Mouse (Mus musculus): Measurements from ENCODE around the gene Gm17949. TPM values are rescaled to one million over a fixed set of nuclear protein-coding genes. Genes with fewer than 3 reads are reported as not detected.

Gm17949 gene
- total and polyA plus RNA-seq, 2 experiments from 2014 or later: 0.34 TPM; not detected in 1

GRCm38 (mm10) chr17:56973956-56974707 is 37.1 kb upstream of the Gm17949 start:
- Histone ChIP-seq H3K27ac (ENCODE audit: low read depth, low read length) (no peak overlapping the region), H3K9ac (no peak overlapping the region), H3K4me2 (ENCODE audit: low read depth) (no peak overlapping the region), H3K27me3 (ENCODE audit: insufficient read depth, low read length) (no peaks in the 10 kb centered on the region), H3K36me3 (ENCODE audit: insufficient read depth) (no peaks in the 10 kb centered on the region), H3K9me3 (ENCODE audit: low read length) (no peaks in the 10 kb centered on the region), H3K4me3 (ENCODE audit: low read depth, low read length) (no peak overlapping the region), H3K4me1 (ENCODE audit: insufficient read depth) (no peaks in the 10 kb centered on the region)
- DNase-seq (no peak), ATAC-seq (no peak)
- TF ChIP-seq CTCF (IDR thresholded peaks at IDR 0.05; ENCODE audit: low read depth): no peak
- 68% methylated on average over 13 of the region's 14 CpGs for WGBS

- WGBS: 83% methylated on average over 5 of the region's 5 CpGs
These were observed 36.5 kb upstream of the Gm17949 start for GRCm38 (mm10) chr17:56974708-56975240.

DNA sequence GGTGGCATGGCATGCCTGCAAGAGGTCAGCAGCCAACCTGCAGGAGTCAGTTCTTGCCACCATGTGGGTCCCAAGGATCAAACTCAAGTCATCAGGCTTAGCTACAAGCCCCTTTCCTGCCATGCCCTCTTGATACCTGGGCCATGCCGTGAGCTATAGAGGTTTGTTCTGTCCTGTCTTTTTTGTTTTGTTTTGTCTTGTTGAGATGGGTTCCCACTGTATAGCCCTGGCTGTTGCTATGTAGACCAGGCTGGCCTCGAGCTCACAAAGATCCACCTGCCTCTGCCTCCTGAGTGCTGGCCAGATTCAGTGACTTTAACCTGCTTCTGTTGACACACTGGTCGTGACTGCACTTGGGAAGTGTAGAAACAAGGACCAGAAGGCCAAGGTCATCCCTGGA is 35.9 kb upstream of the Gm17949 start:
- Histone ChIP-seq H3K4me1 (ENCODE audit: insufficient read depth) (no peaks in the 10 kb centered on the region), H3K4me2 (ENCODE audit: low read depth) (no peak overlapping the region), H3K9ac (no peak overlapping the region), H3K4me3 (ENCODE audit: low read depth, low read length) (no peak overlapping the region), H3K27me3 (ENCODE audit: insufficient read depth, low read length) (no peaks in the 10 kb centered on the region), H3K36me3 (ENCODE audit: insufficient read depth) (no peaks in the 10 kb centered on the region), H3K27ac (ENCODE audit: low read depth, low read length) (no peak overlapping the region), H3K9me3 (ENCODE audit: low read length) (no peaks in the 10 kb centered on the region)
- WGBS: 75% methylated on average over 3 of the region's 3 CpGs
- no peak for TF ChIP-seq CTCF (IDR thresholded peaks at IDR 0.05; ENCODE audit: low read depth)
- DNase-seq (no peak), ATAC-seq (no peak)

More at GRCm38 (mm10) chr17:56974708-56975240, 36.5 kb upstream of the Gm17949 start:
- H3K9ac ChIP-seq: no peak overlapping the region
- H3K36me3 ChIP-seq (ENCODE audit: insufficient read depth): no peaks in the 10 kb centered on the region
- no peaks in the 10 kb centered on the region for H3K27me3 ChIP-seq (ENCODE audit: insufficient read depth, low read length)
- no peak for TF ChIP-seq CTCF (IDR thresholded peaks at IDR 0.05; ENCODE audit: low read depth)
- ATAC-seq (no peak), DNase-seq (no peak)
- H3K9me3 ChIP-seq (ENCODE audit: low read length): no peaks in the 10 kb centered on the region
- no peaks in the 10 kb centered on the region for H3K4me1 ChIP-seq (ENCODE audit: insufficient read depth)
- no peak overlapping the region for H3K4me3 ChIP-seq (ENCODE audit: low read depth, low read length)
- no peak overlapping the region for H3K4me2 ChIP-seq (ENCODE audit: low read depth)
- no peak overlapping the region for H3K27ac ChIP-seq (ENCODE audit: low read depth, low read length)

GRCm38 (mm10) chr17:56976531-56977390 is 34.5 kb upstream of the Gm17949 start:
- DNase-seq (no peak), ATAC-seq (no peak)
- no peaks in the 10 kb centered on the region for H3K4me1 ChIP-seq (ENCODE audit: insufficient read depth)
- TF ChIP-seq CTCF (IDR thresholded peaks at IDR 0.05; ENCODE audit: low read depth): no peak
- H3K4me2 ChIP-seq (ENCODE audit: low read depth): no peak overlapping the region
- no peaks in the 10 kb centered on the region for H3K36me3 ChIP-seq (ENCODE audit: insufficient read depth)
- H3K9me3 ChIP-seq (ENCODE audit: low read length): no peaks in the 10 kb centered on the region
- no peak overlapping the region for H3K4me3 ChIP-seq (ENCODE audit: low read depth, low read length)
- no peak overlapping the region for H3K9ac ChIP-seq
- no peaks in the 10 kb centered on the region for H3K27me3 ChIP-seq (ENCODE audit: insufficient read depth, low read length)
- no peak overlapping the region for H3K27ac ChIP-seq (ENCODE audit: low read depth, low read length)
- WGBS: 78% methylated on average over 8 of the region's 8 CpGs

- H3K4me2 ChIP-seq (ENCODE audit: low read depth): no peak overlapping the region
- H3K4me1 ChIP-seq (ENCODE audit: insufficient read depth): no peaks in the 10 kb centered on the region
- H3K9ac ChIP-seq: no peak overlapping the region
- DNase-seq (no peak), ATAC-seq (no peak)
- no peaks in the 10 kb centered on the region for H3K36me3 ChIP-seq (ENCODE audit: insufficient read depth)
- no peak for TF ChIP-seq CTCF (IDR thresholded peaks at IDR 0.05; ENCODE audit: low read depth)
- no peaks in the 10 kb centered on the region for H3K9me3 ChIP-seq (ENCODE audit: low read length)
- H3K27me3 ChIP-seq (ENCODE audit: insufficient read depth, low read length): no peaks in the 10 kb centered on the region
- no peak overlapping the region for H3K4me3 ChIP-seq (ENCODE audit: low read depth, low read length)
- WGBS: 60% methylated on average over 4 of the region's 8 CpGs
- no peak overlapping the region for H3K27ac ChIP-seq (ENCODE audit: low read depth, low read length)
These were observed 31.7 kb upstream of the Gm17949 start for GRCm38 (mm10) chr17:56979524-56979923.

DNA sequence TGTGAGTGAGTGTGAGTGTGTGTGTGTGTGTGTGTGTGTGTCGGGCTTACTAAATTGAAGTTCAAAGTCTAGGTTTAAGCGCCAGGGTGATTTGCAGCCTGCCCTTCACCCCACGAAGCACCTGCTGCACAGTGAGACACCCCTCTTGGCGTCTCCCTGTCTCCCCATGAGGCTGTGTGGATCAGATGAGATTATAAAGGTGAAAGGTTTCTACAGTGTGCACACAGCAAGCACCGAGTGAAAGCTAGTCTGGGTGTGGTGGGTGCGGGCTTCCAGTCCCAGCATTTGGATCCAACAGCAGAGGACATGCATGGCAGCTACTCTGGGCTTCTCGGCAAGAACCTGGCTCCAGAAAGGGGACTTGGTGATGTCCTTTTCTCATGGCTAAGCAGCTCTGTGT is 30.2 kb upstream of the Gm17949 start:
- H3K27ac ChIP-seq (ENCODE audit: low read depth, low read length): no peak overlapping the region
- H3K4me2 ChIP-seq (ENCODE audit: low read depth): no peak overlapping the region
- H3K36me3 ChIP-seq (ENCODE audit: insufficient read depth): no peaks in the 10 kb centered on the region
- H3K9ac ChIP-seq: no peak overlapping the region
- H3K27me3 ChIP-seq (ENCODE audit: insufficient read depth, low read length): no peaks in the 10 kb centered on the region
- no peak for ATAC-seq
- H3K4me3 ChIP-seq (ENCODE audit: low read depth, low read length): no peak overlapping the region
- TF ChIP-seq CTCF (IDR thresholded peaks at IDR 0.05; ENCODE audit: low read depth): no peak
- no peak for DNase-seq
- WGBS: 80% methylated on average over 7 of the region's 7 CpGs
- no peaks in the 10 kb centered on the region for H3K4me1 ChIP-seq (ENCODE audit: insufficient read depth)
- no peaks in the 10 kb centered on the region for H3K9me3 ChIP-seq (ENCODE audit: low read length)

- DNase-seq (no peak), ATAC-seq (no peak; the same call in 1 of the 2 replicates)
- H3K27me3 ChIP-seq (ENCODE audit: insufficient read depth, low read length): no peaks in the 10 kb centered on the region
- no peaks in the 10 kb centered on the region for H3K36me3 ChIP-seq (ENCODE audit: insufficient read depth)
- H3K4me2 ChIP-seq (ENCODE audit: low read depth): no peak within 1 kb of the TSS
- WGBS: 87% methylated on average over 5 of the region's 5 CpGs
- H3K4me1 ChIP-seq (ENCODE audit: insufficient read depth): no peaks in the 10 kb centered on the region
- TF ChIP-seq CTCF (IDR thresholded peaks at IDR 0.05; ENCODE audit: low read depth): no peak
- no peak within 1 kb of the TSS for H3K9ac ChIP-seq
- no peak within 1 kb of the TSS for H3K4me3 ChIP-seq (ENCODE audit: low read depth, low read length)
- no peaks in the 10 kb centered on the region for H3K9me3 ChIP-seq (ENCODE audit: low read length)
- H3K27ac ChIP-seq (ENCODE audit: low read depth, low read length): no peak within 1 kb of the TSS
These were observed 29.3 kb upstream of the Gm17949 start, which contains the start of gene Acer1 for GRCm38 (mm10) chr17:56982013-56982412. Acer1 (minus strand) TSS chr17:56982126.

All from forebrain, postnatal 0 days (tissue).